Mouse (Mus musculus) thymus, postnatal 10 days (tissue): Measurements from ENCODE around the gene Gm47985.
"Not testable (repeated sequence)": the region's sequence is repeated elsewhere in the genome, so short reads cannot be mapped to it uniquely, and the experiment has no call there.

ENCODE experiments used
- DNase-seq, 2 experiments: peaks; one replicate each; pipeline ENCODE4 v3.0.0; 2021; ENCODE audit warnings: low spot score in 2 of 2

Gm47985 gene

DNA sequence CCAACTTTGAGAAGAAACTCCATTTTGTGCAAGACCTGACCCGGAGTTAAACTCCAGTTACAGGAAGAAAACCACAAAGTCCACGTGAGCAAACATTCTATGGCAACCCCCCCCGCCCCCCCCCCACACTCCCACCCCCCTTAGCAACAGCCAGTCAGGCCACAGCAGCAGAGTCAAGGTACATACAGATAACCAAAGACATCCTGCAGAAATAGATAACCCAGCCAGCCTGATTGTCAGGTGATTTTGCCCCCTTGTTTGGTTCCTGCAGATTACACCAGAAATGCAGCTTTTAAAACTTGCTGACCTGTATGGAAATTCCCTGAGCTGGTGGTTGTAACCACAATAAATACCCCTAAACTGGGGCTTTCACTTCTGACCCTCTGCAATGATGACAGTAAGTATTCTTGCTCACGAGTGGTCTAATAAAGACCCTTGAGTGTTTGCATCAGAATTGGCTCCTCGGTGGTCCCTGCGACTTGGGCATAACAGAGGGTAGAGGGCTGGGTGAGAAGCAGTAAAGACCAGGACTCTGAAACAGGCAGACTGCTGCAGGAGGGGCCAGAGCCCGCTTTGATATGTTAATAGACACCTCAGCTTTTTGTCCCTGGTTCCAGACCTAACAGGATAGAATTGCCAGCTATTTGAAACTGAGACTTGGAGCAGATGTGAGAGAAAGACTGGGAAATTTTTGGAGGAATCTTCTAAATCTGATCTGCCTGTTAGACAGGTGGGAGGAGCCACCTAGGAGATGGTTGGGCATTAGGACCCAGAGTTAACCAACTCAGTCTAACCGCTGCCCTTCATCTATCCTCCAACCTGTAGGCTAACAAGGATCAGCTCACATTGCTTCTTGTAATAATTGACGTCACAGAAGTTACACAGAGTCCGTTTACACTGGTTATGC lies 5.1 kb upstream of the Gm47985 start:
- peak in 1 of 2 experiments; percentile 11 for DNase-seq

DNA sequence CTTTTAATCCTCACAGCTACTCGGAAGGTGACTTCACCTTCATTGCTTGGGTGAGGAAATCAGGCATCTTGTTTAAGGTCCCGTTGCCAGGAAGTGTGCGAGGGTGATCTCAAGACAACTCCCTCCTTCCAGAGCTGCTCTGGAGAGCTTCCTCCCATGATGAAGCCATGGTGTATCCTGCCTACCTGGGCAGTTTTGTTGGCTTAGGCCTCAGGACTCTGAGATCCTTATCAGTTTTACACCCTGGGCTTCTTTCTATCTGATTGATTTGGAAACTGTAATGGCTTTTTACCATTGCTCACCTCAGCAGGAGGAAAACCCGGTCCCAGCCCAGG lies 4.4 kb upstream of the Gm47985 start:
- DNase-seq: no peak

DNA sequence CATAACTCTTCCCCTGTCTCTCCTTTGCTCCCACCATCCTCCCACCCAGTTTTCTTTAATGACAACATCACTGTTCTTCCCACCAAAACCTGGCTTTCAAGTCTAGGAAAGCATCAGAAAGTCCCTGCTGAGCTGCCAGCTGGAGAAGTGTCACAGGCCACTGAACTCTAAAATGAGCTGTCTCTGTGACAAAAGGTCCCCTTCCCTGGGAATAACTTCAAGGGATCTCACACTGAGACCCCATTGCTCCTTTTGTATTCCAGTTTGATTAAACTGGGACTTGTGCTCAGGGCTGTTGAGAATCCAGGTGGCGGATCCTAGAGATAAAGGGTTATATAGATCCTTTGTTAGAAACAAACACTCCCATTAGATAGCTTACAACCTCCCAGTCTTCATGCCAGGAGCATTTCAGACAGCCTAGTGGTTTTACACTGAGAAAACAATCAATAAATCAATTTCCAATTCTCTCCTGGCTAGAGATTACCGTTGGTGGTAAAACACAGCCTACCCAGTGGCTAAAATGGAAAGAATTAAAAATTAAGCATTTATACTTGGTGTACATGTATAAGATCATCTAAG lies 3.7 kb upstream of the Gm47985 start:
- DNase-seq: no peak

DNA sequence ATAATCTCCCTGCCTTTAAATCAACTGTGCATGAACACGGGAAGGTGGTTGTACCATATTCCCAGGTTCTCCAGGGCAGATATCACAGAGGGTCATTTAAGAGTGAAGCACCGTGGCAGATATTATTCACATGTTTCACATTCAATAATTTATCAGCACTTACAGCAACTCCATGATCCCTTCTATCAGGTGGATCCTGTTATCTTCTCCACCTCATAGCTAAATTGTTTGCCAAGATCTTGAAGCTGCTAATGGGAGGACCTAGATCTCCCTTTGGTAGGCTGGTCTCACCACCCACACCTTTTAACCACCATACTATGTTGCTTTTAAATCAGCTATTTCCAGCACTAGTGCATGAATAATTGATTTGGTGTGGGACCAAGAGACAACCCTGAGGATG lies 2.2 kb upstream of the Gm47985 start:
- no peak for DNase-seq

DNA sequence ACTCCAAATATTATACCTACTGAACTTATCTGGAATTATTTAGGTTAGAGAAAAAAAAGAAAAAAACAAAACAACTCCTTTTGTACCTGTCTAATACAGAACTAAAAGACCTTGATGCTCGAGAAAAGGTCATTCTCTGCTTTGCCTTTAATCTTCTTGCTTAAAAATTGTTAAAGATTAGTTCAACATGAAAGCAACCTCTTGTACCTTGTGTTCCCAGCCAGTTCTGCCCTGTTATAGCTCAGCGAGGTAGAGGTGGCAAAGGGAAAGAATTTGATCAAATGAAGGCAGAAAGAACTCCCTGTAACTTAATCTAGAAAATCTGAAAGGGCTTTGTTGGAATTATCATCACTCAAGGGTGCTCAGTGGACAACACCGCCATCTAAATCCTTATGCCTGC lies 3.8 kb downstream of the Gm47985 start:
- DNase-seq: not testable (repeated sequence)

DNA sequence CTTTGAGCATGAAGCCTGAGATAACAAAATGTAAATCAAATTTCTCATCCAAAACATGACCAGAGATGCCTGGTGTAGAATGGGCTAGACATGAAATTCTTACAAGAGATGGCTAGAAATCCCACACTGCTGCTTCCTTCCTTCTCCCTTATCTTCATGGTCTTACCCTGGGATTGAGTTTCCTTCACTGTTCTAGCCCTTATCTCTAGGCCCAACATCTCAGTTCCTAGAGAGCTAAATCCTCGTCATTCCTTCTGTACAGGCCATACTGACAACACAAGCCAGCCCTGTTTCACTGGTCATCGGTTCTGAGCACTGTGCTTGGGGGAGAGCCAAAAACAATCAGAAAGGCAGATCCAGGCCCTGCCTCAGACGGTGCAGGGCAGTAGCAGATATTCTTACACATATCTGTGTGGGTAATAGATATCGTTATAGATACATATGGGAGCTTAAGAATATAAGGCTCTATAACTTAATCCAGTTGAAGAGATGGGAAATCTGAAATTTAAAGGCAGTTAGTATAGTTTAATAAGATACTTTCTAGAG lies 4.6 kb downstream of the Gm47985 start:
- DNase-seq: not testable (repeated sequence)

DNA sequence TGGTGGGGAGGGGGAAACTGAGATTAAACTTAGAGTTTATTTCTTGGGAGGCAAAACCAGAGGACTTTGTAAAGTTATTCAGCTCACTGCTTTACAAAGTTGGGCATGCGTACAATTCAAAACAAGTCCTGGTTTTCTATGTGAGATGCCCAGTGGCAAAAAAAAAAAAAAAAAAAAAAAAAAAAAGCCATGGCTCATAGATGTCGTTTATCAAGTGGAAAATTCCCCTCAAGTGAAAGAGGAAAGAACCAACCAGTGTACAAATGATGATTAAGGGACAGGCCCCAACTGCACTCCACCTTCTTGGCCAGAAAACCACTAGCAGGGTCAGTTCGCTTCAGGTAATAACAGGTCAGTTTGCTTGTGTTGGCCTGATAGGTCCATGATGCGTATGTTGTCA lies 6.1 kb downstream of the Gm47985 start:
- no peak for DNase-seq

DNA sequence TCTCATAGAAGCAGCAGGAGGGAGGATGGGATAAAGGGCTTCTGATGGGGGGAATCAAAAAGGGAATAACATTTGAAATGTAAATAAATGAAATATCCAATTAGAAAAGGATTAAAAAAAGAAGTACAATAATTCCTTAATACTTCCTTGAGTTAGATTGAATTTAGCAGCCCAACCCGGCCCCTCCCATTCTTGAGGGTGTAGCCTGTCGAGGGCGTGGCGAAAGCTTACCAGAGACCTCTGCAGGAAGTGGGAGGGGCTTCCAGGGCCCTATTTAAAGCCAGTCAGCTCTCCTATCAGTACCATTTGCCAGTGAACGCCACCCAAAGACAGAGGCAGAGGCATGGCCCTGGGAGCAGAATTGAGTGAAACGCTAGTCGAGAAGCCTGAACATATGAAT lies 9.7 kb downstream of the Gm47985 start, which contains the start of gene Gm8947:
TSS of gene Gm8947 (plus strand) at position 302 of the 400 bp plus-strand sequence.
- not testable (repeated sequence) for DNase-seq

DNA sequence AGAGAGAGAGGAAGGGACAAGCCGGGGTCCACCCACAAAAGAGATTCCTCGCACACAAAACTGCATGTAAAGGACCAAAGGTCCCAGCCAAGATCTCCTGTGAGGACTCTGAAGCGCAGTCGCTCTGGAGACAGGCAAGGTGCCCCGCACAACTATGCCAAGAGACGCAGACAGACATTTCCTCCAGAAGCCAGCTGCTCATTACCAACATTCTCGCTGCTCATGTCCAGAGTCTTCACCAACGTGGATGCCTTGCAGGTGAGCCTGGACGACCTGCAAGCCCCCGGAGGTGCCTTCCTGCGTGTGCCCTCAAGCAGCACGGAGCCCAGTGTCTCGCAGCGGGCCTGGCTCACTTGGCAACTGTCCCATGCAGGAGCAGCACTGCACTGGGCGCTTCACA lies 10.4 kb downstream of the Gm47985 start:
- DNase-seq: not testable (repeated sequence)

DNA sequence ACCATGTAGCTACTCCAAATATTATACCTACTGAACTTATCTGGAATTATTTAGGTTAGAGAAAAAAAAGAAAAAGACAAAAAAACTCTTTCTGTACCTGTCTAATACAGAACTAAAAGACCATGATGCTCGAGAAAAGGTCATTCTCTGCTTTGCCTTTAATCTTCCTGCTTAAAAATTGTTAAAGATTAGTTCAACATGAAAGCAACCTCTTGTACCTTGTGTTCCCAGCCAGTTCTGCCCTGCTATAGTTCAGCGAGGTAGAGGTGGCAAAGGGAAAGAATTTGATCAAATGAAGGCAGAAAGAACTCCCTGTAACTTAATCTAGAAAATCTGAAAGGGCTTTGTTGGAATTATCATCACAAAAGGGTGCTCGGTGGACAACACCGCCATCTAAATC lies 13.6 kb downstream of the Gm47985 start:
- DNase-seq: not testable (repeated sequence)

DNA sequence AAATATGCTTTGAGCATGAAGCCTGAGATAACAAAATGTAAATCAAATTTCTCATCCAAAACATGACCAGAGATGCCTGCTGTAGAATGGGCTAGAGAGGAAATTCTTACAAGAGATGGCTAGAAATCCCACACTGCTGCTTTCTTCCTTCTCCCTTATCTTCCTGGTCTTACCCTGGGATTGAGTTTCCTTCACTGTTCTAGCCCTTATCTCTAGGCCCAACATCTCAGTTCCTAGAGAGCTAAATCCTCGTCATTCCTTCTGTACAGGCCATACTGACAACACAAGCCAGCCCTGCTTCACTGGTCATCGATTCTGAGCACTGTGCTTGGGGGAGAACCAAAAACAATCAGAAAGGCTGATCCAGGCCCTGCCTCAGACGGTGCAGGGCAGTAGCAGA lies 14.4 kb downstream of the Gm47985 start:
- DNase-seq: not testable (repeated sequence)

DNA sequence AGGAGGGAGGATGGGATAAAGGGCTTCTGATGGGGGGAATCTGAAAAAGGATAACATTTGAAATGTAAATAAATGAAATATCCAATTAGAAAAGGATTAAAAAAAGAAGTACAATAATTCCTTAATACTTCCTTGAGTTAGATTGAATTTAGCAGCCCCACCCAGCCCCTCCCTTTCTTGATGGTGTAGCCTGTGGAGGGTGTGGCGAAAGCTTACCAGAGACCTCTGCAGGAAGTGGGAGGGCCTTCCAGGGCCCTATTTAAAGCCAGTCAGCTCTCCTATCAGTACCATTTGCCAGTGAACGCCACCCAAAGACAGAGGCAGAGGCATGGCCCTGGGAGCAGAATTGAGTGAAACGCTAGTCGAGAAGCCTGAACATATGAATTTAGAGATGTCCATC lies 15.8 kb downstream of the Gm47985 start, which contains the start of gene Gm47995:
TSS of gene Gm47995 (plus strand) at position 329 of the 400 bp plus-strand sequence.
- DNase-seq: not testable (repeated sequence)

DNA sequence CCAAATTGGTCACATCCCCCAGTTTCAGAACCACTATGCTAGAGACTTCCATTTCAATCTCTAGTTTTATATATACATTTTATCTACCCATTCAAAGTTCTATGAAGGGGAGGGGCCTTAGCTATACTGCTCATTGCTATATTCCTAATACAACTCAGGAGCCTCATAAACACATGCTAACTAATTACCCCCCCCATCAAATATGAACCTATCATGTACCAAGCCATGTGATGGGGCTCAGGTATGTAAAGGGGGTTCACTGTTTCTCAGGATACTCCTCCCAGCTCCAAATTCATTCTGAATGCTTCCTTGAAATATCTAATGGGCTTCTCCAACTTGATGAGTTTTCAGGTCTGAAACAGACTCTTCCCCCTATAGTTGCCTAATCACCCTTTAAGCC lies 18.3 kb downstream of the Gm47985 start:
- DNase-seq: not testable (repeated sequence)

DNA sequence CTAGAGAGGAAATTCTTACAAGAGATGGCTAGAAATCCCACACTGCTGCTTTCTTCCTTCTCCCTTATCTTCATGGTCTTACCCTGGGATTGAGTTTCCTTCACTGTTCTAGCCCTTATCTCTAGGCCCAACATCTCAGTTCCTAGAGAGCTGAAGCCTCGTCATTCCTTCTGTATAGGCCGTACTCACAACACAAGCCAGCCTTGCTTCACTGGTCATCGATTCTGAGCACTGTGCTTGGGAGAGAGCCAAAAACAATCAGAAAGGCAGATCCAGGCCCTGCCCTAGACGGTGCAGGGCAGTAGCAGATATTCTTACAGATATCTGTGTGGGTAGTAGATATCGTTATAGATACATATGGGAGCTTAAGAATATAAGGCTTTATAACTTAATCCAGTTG lies 20.4 kb downstream of the Gm47985 start:
- not testable (repeated sequence) for DNase-seq

DNA sequence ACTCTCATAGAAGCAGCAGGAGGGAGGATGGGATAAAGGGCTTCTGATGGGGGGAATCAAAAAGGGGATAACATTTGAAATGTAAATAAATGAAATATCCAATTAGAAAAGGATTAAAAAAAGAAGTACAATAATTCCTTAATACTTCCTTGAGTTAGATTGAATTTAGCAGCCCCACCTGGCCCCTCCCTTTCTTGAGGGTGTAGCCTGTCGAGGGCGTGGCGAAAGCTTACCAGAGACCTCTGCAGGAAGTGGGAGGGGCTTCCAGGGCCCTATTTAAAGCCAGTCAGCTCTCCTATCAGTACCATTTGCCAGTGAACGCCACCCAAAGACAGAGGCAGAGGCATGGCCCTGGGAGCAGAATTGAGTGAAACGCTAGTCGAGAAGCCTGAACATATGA lies 21.5 kb downstream of the Gm47985 start, which contains the start of gene 3110040M04Rik:
TSS of gene 3110040M04Rik (plus strand) at position 304 of the 400 bp plus-strand sequence.
- DNase-seq: not testable (repeated sequence)

DNA sequence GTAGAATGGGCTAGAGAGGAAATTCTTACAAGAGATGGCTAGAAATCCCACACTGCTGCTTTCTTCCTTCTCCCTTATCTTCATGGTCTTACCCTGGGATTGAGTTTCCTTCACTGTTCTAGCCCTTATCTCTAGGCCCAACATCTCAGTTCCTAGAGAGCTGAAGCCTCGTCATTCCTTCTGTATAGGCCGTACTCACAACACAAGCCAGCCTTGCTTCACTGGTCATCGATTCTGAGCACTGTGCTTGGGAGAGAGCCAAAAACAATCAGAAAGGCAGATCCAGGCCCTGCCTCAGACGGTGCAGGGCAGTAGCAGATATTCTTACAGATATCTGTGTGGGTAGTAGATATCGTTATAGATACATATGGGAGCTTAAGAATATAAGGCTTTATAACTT lies 26.2 kb downstream of the Gm47985 start:
- DNase-seq: not testable (repeated sequence)

DNA sequence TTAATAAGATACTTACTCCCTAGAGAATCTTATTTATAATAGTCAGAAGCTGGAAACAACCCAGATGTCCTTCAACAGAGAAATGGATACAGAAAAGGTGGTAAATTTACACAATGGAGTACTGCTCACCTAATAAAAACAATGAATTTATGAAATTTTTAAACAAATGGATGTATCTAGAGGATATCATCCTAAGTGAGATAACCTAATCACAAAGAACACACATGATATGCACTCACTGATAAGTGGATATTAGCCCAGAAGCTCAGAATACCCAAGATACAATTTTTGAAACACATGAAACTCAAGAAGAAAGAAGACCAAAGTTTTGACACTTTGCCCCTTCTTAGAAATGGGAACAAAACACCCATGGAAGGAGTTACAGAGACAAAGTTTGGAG lies 26.6 kb downstream of the Gm47985 start:
- not testable (repeated sequence) for DNase-seq

DNA sequence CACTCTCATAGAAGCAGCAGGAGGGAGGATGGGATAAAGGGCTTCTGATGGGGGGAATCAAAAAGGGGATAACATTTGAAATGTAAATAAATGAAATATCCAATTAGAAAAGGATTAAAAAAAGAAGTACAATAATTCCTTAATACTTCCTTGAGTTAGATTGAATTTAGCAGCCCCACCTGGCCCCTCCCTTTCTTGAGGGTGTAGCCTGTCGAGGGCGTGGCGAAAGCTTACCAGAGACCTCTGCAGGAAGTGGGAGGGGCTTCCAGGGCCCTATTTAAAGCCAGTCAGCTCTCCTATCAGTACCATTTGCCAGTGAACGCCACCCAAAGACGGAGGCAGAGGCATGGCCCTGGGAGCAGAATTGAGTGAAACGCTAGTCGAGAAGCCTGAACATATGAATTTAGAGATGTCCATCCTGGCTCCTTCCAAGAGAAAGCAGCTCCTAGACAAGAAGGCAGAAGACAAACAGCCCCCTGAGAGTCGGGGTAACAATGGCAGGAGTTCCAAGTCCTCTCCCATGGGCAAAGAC lies 27.6 kb downstream of the Gm47985 start, which contains the start of gene Gm47996:
TSS of gene Gm47996 (plus strand) at position 308 of the 532 bp plus-strand sequence.
- DNase-seq: peak; percentile 6 to 12

DNA sequence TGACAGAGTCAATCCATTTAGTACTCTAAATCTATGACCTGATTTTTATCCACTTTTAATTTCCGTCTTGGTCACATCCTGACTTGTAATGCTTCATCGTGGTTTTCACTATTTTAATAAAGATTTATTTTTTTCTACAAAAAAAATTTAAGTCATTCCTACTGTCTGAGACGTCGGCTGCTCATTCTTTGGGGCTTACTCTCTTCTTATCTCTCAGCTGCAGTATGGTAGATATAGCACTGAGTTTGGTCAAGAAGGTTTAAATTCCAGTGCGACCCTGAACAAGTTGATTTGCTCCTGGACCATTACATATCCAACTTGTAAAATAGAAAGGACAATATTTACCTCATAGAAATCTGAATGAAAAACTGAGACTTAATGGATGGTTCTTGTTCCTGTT lies 29.3 kb downstream of the Gm47985 start:
- not testable (repeated sequence) for DNase-seq

DNA sequence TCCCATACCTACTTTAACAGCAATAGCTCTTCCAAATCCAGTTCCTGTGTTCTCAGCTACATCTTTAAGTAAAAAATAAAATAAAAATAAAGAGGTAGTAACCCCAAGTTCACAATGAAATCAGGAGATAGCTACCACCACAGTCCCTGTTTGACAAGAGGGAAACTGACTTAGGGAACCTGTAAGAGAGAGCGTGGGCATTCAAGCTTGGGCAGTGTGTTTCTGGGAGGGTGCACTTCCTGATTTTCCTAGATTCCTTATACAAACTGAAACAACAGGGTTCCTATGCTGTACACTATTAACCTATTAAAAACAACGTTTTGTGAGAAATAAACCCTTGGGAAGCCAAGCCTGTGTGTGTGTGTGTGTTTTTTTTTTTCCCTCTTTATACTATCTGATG lies 32.5 kb downstream of the Gm47985 start:
- no peak for DNase-seq

DNA sequence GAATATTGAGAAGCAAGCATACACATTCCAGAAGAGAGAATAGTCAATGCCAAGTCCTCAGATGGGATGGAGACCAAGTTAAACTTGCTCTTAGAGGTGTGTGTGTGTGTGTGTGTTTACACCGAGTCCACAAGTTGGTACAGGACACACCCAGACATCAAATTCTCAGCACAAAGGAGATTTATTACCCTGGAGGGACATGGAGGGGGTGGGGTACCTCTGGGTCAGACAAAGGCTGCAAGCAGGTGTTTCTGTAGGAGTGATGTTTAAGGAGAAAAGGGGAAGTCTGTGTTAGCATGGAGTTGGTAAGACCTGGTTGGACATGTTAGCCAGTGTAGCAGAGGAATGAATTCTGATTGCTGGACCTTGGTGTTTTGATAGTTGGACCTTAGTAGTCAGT lies 33.6 kb downstream of the Gm47985 start:
- DNase-seq: no peak

DNA sequence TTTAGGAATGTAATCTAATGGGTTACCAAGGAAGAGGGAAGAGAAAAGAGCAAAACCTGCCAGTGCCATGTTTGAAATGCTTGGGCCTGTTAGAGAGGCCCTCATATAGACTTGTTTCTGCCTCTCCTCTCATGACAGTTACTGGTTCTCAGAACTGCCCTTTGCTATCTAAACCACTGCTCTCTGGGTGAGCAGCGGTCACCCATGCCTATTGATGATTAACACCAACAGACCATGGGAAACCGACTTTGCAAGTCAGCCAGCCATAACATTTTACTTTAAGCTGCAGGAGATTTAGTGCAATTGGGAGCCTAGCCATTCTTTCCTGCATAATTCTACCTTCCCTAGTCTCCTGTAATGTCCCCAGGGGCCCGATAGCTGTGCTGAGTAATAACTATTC lies 34.1 kb downstream of the Gm47985 start:
- DNase-seq: no peak
